Mouse (Mus musculus) large intestine, adult 2 months (tissue): ENCODE measurements around the gene Copb2. TPM values are rescaled to one million over a fixed set of nuclear protein-coding genes. Genes with fewer than 3 reads are reported as not detected.

ENCODE experiments used
- DNase-seq: peaks from one replicate; pipeline ENCODE4 v3.0.0-alpha.2; 2012; ENCODE audit warnings: low read depth, low spot score
- WGBS: fragments of 180-500 bp; shearing (Covaris S2); methylation state at CpG from one replicate; pipeline ENCODE4 v1.1.7; 2018; 5-methylcytosine and 5-hydroxymethylcytosine counted together
- polyA plus RNA-seq: library from polyadenylated mRNA; depleted of rRNA; stranded (reverse); fragments of >200 nt; gene quantifications from 2 replicates; pipeline ENCODE4 v1.2.3, GENCODE M21; 2012; rRNA removed

The Copb2 gene
- polyA plus RNA-seq, result 47.3 and 72.1 TPM in 2 replicates

GRCm38 (mm10) chr9:98563137-98564126, at the start of gene Copb2:
Gene Copb2, plus strand, starts transcription at chr9:98563721.
- under 1% methylated on average over 76 of the region's 76 CpGs for whole genome bisulfite sequencing

GRCm38 (mm10) chr9:98523872-98524271, 39.6 kb upstream of the Copb2 start:
- no peak for DNase-seq
- 53% methylated on average over 2 of the region's 2 CpGs for WGBS

More at GRCm38 (mm10) chr9:98563137-98564126, at the start of gene Copb2:
- peak; percentile 85 for DNase-seq

GRCm38 (mm10) chr9:98524786-98525542, 38.6 kb upstream of the Copb2 start:
- WGBS, result 67% methylated on average over 7 of the region's 7 CpGs
- no peak for DNase-seq

- no peak for DNase-seq
- WGBS, result 79% methylated on average over 7 of the region's 7 CpGs
Measured at GRCm38 (mm10) chr9:98525543-98525924, 38.0 kb upstream of the Copb2 start.

- 81% methylated on average over 7 of the region's 7 CpGs for whole genome bisulfite sequencing
- no peak for DNase-seq
Measured at GRCm38 (mm10) chr9:98527226-98527625, 36.3 kb upstream of the Copb2 start.

GRCm38 (mm10) chr9:98529776-98530175, 33.7 kb upstream of the Copb2 start:
- DNase-seq, result no peak

GRCm38 (mm10) chr9:98530999-98531398, 32.5 kb upstream of the Copb2 start:
- peak; percentile 45 for DNase-seq
- 20% methylated on average over 2 of the region's 2 CpGs for WGBS

More at GRCm38 (mm10) chr9:98529776-98530175, 33.7 kb upstream of the Copb2 start:
- 85% methylated on average over 4 of the region's 4 CpGs for WGBS

GRCm38 (mm10) chr9:98534675-98535280, 28.7 kb upstream of the Copb2 start:
- DNase-seq, result no peak
- WGBS, result 19% methylated on average over 4 of the region's 4 CpGs

- no peak for DNase-seq
Measured at GRCm38 (mm10) chr9:98535763-98536162, 27.8 kb upstream of the Copb2 start.

GRCm38 (mm10) chr9:98538017-98538712, 25.4 kb upstream of the Copb2 start:
- DNase-seq, result no peak
- WGBS, result 34% methylated on average over 13 of the region's 13 CpGs

GRCm38 (mm10) chr9:98538713-98539360, 24.7 kb upstream of the Copb2 start:
- peak; percentile 35 for DNase-seq
- WGBS, result 4% methylated on average over 13 of the region's 13 CpGs

- DNase-seq, result no peak
- 61% methylated on average over 3 of the region's 3 CpGs for WGBS
Measured at GRCm38 (mm10) chr9:98544042-98544441, 19.5 kb upstream of the Copb2 start.

GRCm38 (mm10) chr9:98583852-98584251, 20.3 kb downstream of the Copb2 start:
- DNase-seq, result no peak

GRCm38 (mm10) chr9:98600094-98600493, 36.6 kb downstream of the Copb2 start:
- DNase-seq, result no peak
- 62% methylated on average over 6 of the region's 6 CpGs for WGBS

More at GRCm38 (mm10) chr9:98583852-98584251, 20.3 kb downstream of the Copb2 start:
- 83% methylated on average over 4 of the region's 4 CpGs for WGBS

- DNase-seq, result peak; percentile 86
- under 1% methylated on average over 44 of the region's 44 CpGs for WGBS
Measured at GRCm38 (mm10) chr9:98601156-98601836, 37.8 kb downstream of the Copb2 start, which contains the start of gene Mrps22. Gene Mrps22, minus strand, starts transcription at chr9:98601660.

GRCm38 (mm10) chr9:98601837-98602359, 38.4 kb downstream of the Copb2 start:
- 46% methylated on average over 11 of the region's 11 CpGs for WGBS

GRCm38 (mm10) chr9:98604896-98605295, 41.4 kb downstream of the Copb2 start:
- 60% methylated on average over 4 of the region's 4 CpGs for WGBS
- DNase-seq, result no peak

More at GRCm38 (mm10) chr9:98601837-98602359, 38.4 kb downstream of the Copb2 start:
- DNase-seq, result no peak

GRCm38 (mm10) chr9:98628480-98628879, 65.0 kb downstream of the Copb2 start:
- DNase-seq, result no peak
- WGBS, result 30% methylated on average over 3 of the region's 3 CpGs
